Mouse (Mus musculus): Measurements from ENCODE around the gene Clcn6.

- no peak for TF ChIP-seq TAL1 (IDR thresholded peaks at IDR 0.05; ENCODE audit: low read length)
- no peak for TF ChIP-seq GATA1 (IDR thresholded peaks at IDR 0.05; ENCODE audit: low read length)
Observed at GRCm38 (mm10) chr4:147995311-147995710, 43.3 kb downstream of the Clcn6 start.

Data from erythroblast, embryonic 14.5 days (primary cell).